Mouse (Mus musculus): ENCODE data around the gene Rbm42. TPM values are rescaled to one million over a fixed set of nuclear protein-coding genes. Genes with fewer than 3 reads are reported as not detected.

Gene Rbm42
- total RNA-seq, 2 experiments from 2014 or later, result 48.6 to 53.0 TPM

GRCm38 (mm10) chr7:30593579-30594509 is 56.3 kb downstream of the Rbm42 start:
- no peak for ATAC-seq (replicated peaks; ENCODE audit: low FRiP score, low TSS enrichment, poor library complexity, severe bottlenecking)

- no peak for ATAC-seq (replicated peaks; ENCODE audit: low FRiP score, low TSS enrichment, poor library complexity, severe bottlenecking)
Observed at GRCm38 (mm10) chr7:30592772-30593423, 57.2 kb downstream of the Rbm42 start.

- ATAC-seq (replicated peaks; ENCODE audit: low FRiP score, low TSS enrichment, poor library complexity, severe bottlenecking), result no peak
Observed at GRCm38 (mm10) chr7:30591605-30591951, 58.5 kb downstream of the Rbm42 start.

Other genes with a start within 250 kb of the Rbm42 start
Only the 30 nearest of the 33 such genes appear.
- 0.89 and 9.0 TPM in 2 replicates for gene Nfkbid, start 228.6 kb downstream of the Rbm42 start, total RNA-seq (2014; fragmentation: Nextera tagmentation)
- 0.80 and 3.1 TPM in 2 replicates for gene Nfkbid, start 228.6 kb downstream of the Rbm42 start, total RNA-seq (2017)
- not detected in 2 replicates for gene Aplp1, start 204.8 kb downstream of the Rbm42 start, total RNA-seq (2014; fragmentation: Nextera tagmentation)
- gene Aplp1, start 204.8 kb downstream of the Rbm42 start, total RNA-seq (2017), result not detected in 2 replicates
- not detected in 2 replicates for gene Kirrel2, start 192.6 kb downstream of the Rbm42 start, total RNA-seq (2014; fragmentation: Nextera tagmentation)
- gene Kirrel2, start 192.6 kb downstream of the Rbm42 start, total RNA-seq (2017), result not detected in 2 replicates
- 1.7 TPM in 1 of 2 replicates, not detected in the other for gene Nphs1, start 192.0 kb downstream of the Rbm42 start, total RNA-seq (2014; fragmentation: Nextera tagmentation)
- 1.9 TPM in 1 of 2 replicates, not detected in the other for gene Nphs1, start 192.0 kb downstream of the Rbm42 start, total RNA-seq (2017)
- not detected in 2 replicates for gene Prodh2, start 156.7 kb downstream of the Rbm42 start, total RNA-seq (2014; fragmentation: Nextera tagmentation)
- gene Prodh2, start 156.7 kb downstream of the Rbm42 start, total RNA-seq (2017), result not detected in 2 replicates
- 32.6 and 47.6 TPM in 2 replicates for gene Arhgap33, start 115.3 kb downstream of the Rbm42 start, total RNA-seq (2014; fragmentation: Nextera tagmentation)
- gene Arhgap33, start 115.3 kb downstream of the Rbm42 start, total RNA-seq (2017), result 4.6 and 15.1 TPM in 2 replicates
- gene Hspb6, start 98.1 kb downstream of the Rbm42 start, total RNA-seq (2014; fragmentation: Nextera tagmentation), result 20.8 and 25.3 TPM in 2 replicates
- gene Hspb6, start 98.1 kb downstream of the Rbm42 start, total RNA-seq (2017), result 1.2 and 8.1 TPM in 2 replicates
- gene Proser3, start 98.0 kb downstream of the Rbm42 start, total RNA-seq (2014; fragmentation: Nextera tagmentation), result 16.2 and 17.9 TPM in 2 replicates
- gene Proser3, start 98.0 kb downstream of the Rbm42 start, total RNA-seq (2017), result 3.5 and 5.3 TPM in 2 replicates
- 45.8 and 61.6 TPM in 2 replicates for gene Lin37, start 90.5 kb downstream of the Rbm42 start, total RNA-seq (2014; fragmentation: Nextera tagmentation)
- gene Lin37, start 90.5 kb downstream of the Rbm42 start, total RNA-seq (2017), result 13.8 and 28.6 TPM in 2 replicates
- 29.4 and 34.6 TPM in 2 replicates for gene U2af1l4, start 87.0 kb downstream of the Rbm42 start, total RNA-seq (2014; fragmentation: Nextera tagmentation)
- gene U2af1l4, start 87.0 kb downstream of the Rbm42 start, total RNA-seq (2017), result 79.6 and 83.0 TPM in 2 replicates
- 5.3 and 14.0 TPM in 2 replicates for gene Gm49396, start 87.0 kb downstream of the Rbm42 start, total RNA-seq (2014; fragmentation: Nextera tagmentation)
- gene Gm49396, start 87.0 kb downstream of the Rbm42 start, total RNA-seq (2017), result 1.5 and 7.0 TPM in 2 replicates
- 150 and 174 TPM in 2 replicates for gene Psenen, start 86.7 kb downstream of the Rbm42 start, total RNA-seq (2014; fragmentation: Nextera tagmentation)
- 99.1 and 117 TPM in 2 replicates for gene Psenen, start 86.7 kb downstream of the Rbm42 start, total RNA-seq (2017)
- 3.7 and 11.3 TPM in 2 replicates for gene Igflr1, start 84.9 kb downstream of the Rbm42 start, total RNA-seq (2014; fragmentation: Nextera tagmentation)
- not detected in 2 replicates for gene Igflr1, start 84.9 kb downstream of the Rbm42 start, total RNA-seq (2017)
- 105 and 115 TPM in 2 replicates for gene Kmt2b, start 61.6 kb downstream of the Rbm42 start, total RNA-seq (2014; fragmentation: Nextera tagmentation)
- gene Kmt2b, start 61.6 kb downstream of the Rbm42 start, total RNA-seq (2017), result 17.0 and 17.3 TPM in 2 replicates
- gene Zbtb32, start 51.4 kb downstream of the Rbm42 start, total RNA-seq (2014; fragmentation: Nextera tagmentation), result not detected in 2 replicates
- not detected in 2 replicates for gene Zbtb32, start 51.4 kb downstream of the Rbm42 start, total RNA-seq (2017)
- gene Upk1a, start 37.5 kb downstream of the Rbm42 start, total RNA-seq (2014; fragmentation: Nextera tagmentation), result 0.83 TPM in 1 of 2 replicates, not detected in the other
- gene Upk1a, start 37.5 kb downstream of the Rbm42 start, total RNA-seq (2017), result 0.99 TPM in 1 of 2 replicates, not detected in the other
- gene Cox6b1, start 24.2 kb downstream of the Rbm42 start, total RNA-seq (2014; fragmentation: Nextera tagmentation), result 569 and 755 TPM in 2 replicates
- 427 and 665 TPM in 2 replicates for gene Cox6b1, start 24.2 kb downstream of the Rbm42 start, total RNA-seq (2017)
- not detected in 2 replicates for gene Etv2, start 14.5 kb downstream of the Rbm42 start, total RNA-seq (2014; fragmentation: Nextera tagmentation)
- not detected in 2 replicates for gene Etv2, start 14.5 kb downstream of the Rbm42 start, total RNA-seq (2017)
- gene Haus5, start 14.7 kb upstream of the Rbm42 start, total RNA-seq (2014; fragmentation: Nextera tagmentation), result 32.4 and 43.6 TPM in 2 replicates
- gene Haus5, start 14.7 kb upstream of the Rbm42 start, total RNA-seq (2017), result 17.4 and 24.7 TPM in 2 replicates
- not detected in 2 replicates for gene Pmis2, start 21.3 kb upstream of the Rbm42 start, total RNA-seq (2014; fragmentation: Nextera tagmentation)
- not detected in 2 replicates for gene Pmis2, start 21.3 kb upstream of the Rbm42 start, total RNA-seq (2017)
- gene 2200002J24Rik, start 48.6 kb upstream of the Rbm42 start, total RNA-seq (2014; fragmentation: Nextera tagmentation), result not detected in 2 replicates
- gene 2200002J24Rik, start 48.6 kb upstream of the Rbm42 start, total RNA-seq (2017), result not detected in 2 replicates
- gene Atp4a, start 61.9 kb upstream of the Rbm42 start, total RNA-seq (2014; fragmentation: Nextera tagmentation), result 11.2 and 16.0 TPM in 2 replicates
- 1.4 and 2.9 TPM in 2 replicates for gene Atp4a, start 61.9 kb upstream of the Rbm42 start, total RNA-seq (2017)
- 285 and 294 TPM in 2 replicates for gene Tmem147, start 79.2 kb upstream of the Rbm42 start, total RNA-seq (2014; fragmentation: Nextera tagmentation)
- gene Tmem147, start 79.2 kb upstream of the Rbm42 start, total RNA-seq (2017), result 59.7 and 85.5 TPM in 2 replicates
- not detected in 2 replicates for gene Gapdhs, start 93.4 kb upstream of the Rbm42 start, total RNA-seq (2014; fragmentation: Nextera tagmentation)
- gene Gapdhs, start 93.4 kb upstream of the Rbm42 start, total RNA-seq (2017), result not detected in 2 replicates
- 3.3 and 4.5 TPM in 2 replicates for gene Sbsn, start 101.2 kb upstream of the Rbm42 start, total RNA-seq (2014; fragmentation: Nextera tagmentation)
- 2.7 and 11.6 TPM in 2 replicates for gene Sbsn, start 101.2 kb upstream of the Rbm42 start, total RNA-seq (2017)
- gene Dmkn, start 113.4 kb upstream of the Rbm42 start, total RNA-seq (2014; fragmentation: Nextera tagmentation), result not detected in 2 replicates
- not detected in 2 replicates for gene Dmkn, start 113.4 kb upstream of the Rbm42 start, total RNA-seq (2017)
- not detected in 2 replicates for gene Krtdap, start 137.6 kb upstream of the Rbm42 start, total RNA-seq (2014; fragmentation: Nextera tagmentation)
- not detected in 2 replicates for gene Krtdap, start 137.6 kb upstream of the Rbm42 start, total RNA-seq (2017)
- 0.20 and 1.1 TPM in 2 replicates for gene Ffar2, start 173.5 kb upstream of the Rbm42 start, total RNA-seq (2014; fragmentation: Nextera tagmentation)
- 1.7 and 12.6 TPM in 2 replicates for gene Ffar2, start 173.5 kb upstream of the Rbm42 start, total RNA-seq (2017)
- gene Ffar3, start 205.9 kb upstream of the Rbm42 start, total RNA-seq (2014; fragmentation: Nextera tagmentation), result not detected in 2 replicates
- not detected in 2 replicates for gene Ffar3, start 205.9 kb upstream of the Rbm42 start, total RNA-seq (2017)
- 0.24 TPM in 1 of 2 replicates, not detected in the other for gene Ffar1, start 211.2 kb upstream of the Rbm42 start, total RNA-seq (2014; fragmentation: Nextera tagmentation)
- not detected in 2 replicates for gene Ffar1, start 211.2 kb upstream of the Rbm42 start, total RNA-seq (2017)

All from megakaryocyte-erythroid progenitor cell, adult 5-6 weeks (primary cell).